Mouse (Mus musculus) megakaryocyte progenitor cell, adult 5-6 weeks (primary cell): ENCODE measurements around the gene Btd. TPM values are rescaled to one million over a fixed set of nuclear protein-coding genes. Genes with fewer than 3 reads are reported as not detected.

Experiments used
- ATAC-seq: replicated peaks from 2 replicates; pipeline ENCODE4 v1.8.0; 2016; ENCODE audit warnings: mild to moderate bottlenecking, moderate TSS enrichment, inconsistent platforms; ENCODE audit not compliant: poor library complexity
- total RNA-seq, 2 experiments: library from RNA; stranded (forward) in 1 of 2; stranded (reverse) in 1 of 2; fragments of 157-497, 149-512 nt in 1 of 2; fragments of 200-1000 nt in 1 of 2; gene quantifications; 2 replicates each; pipeline versions ENCODE4 v1.2.3 to v1.2.4; 2015 to 2017

The Btd gene
- total RNA-seq (2015) (14.7 and 15.6 TPM in 2 replicates), total RNA-seq (2017) (8.1 and 14.3 TPM in 2 replicates)

DNA sequence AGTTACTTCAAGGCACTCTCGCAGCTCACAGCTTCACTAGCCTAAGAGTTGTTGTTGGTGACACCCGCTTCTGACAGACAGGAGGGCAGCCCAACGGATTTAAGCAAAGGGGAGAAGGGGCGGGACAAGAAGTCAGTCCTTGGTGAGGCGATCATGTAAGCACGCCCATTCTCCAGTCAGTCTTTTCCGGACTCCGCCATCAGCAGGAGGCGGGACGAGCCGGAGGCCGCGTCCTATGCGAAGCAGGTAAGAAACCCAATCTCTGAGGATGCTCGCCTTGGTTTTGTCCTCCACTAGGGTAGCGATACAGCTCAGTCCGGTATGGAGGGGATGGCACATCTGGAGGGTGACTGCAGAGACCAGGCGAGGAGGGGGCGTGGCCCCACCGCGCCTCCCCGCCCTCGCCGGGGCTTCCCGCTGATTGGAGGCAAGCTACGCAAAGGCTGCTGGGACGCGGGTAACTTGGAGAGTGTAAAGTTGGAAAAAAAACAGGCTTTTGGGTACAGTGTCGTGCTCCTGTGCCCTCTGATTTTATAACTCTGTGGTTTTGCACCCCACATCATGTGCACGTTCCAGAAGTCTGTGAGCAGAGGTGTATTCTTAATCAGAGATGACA, at the start of gene Btd, which contains the start of gene Hacl1:
TSS of gene Btd (plus strand) at position 139 of the 616 bp plus-strand sequence.
TSS of gene Hacl1 (minus strand) at position 397 of the 616 bp plus-strand sequence.
- ATAC-seq = peak; percentile 96

DNA sequence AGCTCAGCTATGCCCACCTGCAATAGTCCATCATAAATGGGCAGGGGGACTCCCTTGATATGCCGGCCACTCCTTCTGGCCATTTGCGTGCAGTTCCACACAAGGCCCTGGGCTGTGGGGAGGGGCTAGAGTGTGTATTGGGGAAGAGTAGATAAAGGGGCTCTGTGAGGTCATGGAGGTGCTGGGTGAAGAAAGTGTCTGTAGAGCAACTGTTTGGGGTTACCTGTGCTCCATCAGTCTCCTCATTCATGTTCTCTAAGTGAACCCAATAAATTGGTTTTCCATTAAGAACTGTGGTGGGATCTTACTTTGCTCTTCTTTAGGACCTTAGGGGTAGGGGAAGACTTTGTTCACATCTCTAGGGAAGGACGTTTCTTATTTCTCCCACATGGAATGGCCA, 49.6 kb upstream of the Btd start, which contains the start of gene Colq:
TSS of gene Colq (minus strand) at position 101 of the 400 bp plus-strand sequence.
- no peak for ATAC-seq

DNA sequence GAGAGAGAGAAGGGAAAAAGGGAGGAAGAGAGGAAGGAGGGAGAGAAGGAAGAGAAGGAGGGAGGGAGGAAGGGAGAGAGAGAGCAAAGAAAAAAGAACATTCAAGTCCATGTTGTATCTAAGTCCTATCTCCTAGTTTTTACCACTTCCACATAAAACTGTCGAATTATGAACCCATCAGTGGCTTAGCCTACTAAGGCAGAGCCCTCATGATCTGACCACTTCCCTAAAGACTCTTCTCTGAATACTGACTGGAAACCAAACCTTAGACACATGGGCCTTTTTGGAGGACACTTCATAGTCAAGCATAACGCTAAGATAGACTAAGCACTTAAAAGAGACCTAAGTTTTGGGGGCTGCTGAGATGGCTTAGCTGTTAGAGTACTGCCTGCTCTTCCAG, 47.8 kb upstream of the Btd start:
- ATAC-seq = peak; percentile 65

DNA sequence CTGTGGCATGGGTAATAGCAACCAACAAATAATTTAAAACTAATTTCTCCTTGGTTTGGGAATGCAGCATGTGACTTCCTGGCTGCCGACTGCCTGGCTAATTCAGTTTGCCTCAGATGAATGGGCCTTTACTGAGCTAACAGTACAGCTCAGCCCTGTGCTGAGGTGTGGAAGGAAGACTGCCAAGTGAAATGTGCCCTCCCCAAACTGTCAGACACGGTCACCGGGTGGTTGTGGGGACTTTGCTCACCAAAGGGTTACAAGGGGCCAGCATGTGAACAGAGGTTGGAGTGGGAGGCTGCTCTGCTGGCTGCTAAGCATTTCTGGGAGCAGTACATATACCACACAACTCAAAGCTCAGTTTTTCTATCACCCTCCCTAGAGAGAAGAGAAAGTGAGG, 46.1 kb upstream of the Btd start:
- no peak for ATAC-seq

DNA sequence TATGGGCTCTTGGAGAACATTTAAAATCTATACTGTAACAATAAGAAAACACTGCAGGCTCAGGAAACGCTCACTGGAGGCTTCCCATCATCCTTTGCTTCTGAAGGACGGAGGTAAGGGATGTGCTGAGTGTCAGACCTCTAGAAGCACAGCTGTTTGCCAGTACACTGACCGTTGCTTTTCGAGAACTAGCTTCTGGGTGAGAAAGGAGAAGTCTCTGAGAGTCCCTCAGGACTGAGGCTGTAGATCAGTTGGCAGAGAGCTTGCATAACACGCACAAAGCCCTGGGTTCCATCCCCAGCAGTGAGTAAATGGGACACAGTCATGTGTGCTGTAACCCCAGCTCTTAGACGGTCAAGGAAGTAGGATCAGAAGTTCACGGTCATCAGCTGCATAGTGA, 44.4 kb upstream of the Btd start:
- peak; percentile 82 for ATAC-seq

DNA sequence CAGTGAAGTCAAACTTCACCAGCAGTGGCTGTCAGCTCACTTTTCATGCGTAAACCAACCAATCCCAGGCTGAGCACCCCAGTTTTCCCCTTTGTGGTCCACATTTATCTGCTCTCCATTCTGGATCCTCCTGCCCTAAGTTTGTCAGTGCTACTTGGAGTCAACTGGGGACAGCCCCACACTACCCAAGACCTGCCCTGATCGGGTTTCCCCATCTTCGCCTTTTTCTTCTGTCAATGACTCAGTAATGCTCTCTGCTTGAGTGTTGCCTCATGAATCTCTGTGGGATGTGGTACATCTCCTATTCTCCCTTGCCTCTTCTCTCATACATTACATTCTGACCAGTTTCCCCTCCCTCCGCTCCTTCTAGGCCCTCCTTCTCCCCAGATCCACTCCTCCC, 43.4 kb upstream of the Btd start:
- 0 out of 2 replicates have a peak, but pooled peaks have one; percentile 19 for ATAC-seq

DNA sequence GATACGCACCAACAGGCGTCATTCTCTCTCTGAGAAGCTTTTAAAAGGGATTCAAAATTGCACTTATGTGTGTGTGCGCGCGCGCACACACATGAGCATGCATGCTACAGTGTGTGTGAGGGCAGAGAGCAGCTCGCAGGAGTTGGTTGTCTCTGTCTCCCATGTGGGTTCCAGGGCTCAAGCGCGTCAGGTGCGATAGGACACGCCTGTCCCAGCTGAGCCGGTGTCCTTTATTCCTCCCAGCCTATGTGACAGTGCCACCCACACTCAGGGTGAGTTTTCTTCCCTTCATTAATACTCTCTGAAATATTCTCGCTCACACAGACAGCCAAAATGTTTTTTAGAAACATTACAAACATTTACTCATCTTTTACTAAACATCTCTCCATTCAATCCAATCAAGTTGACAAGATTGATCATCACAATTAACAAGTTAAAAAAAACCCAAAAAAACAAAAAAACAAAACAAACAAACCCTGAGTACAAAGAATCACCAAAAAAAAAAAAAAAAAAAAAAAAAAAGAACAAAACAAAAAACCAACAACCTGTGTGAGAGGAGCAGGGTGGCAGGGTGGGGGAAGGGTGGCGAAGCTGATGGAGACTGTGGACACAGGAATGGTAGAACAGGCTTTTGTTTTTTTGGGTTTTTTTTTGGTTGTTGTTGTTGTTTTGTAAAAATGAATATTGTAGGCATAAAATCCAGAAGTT, 38.8 kb upstream of the Btd start:
- ATAC-seq = no peak

DNA sequence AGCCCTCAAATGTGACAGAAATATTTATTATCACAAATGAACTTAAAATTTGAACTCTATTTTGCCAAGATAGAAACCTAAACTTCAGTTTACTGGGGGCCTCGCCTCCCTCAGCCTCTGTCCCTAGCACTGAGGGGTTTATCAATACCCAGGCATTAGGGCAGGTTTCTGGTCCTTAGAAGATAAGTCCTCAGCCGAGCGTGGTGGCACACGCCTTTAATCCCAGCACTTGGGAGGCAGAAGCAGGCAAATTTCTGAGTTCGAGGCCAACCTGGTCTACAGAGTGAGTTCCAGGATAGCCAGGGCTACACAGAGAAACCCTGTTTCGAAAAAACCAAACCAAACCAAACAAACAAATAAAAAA, 38.2 kb upstream of the Btd start:
- ATAC-seq = peak; percentile 86

DNA sequence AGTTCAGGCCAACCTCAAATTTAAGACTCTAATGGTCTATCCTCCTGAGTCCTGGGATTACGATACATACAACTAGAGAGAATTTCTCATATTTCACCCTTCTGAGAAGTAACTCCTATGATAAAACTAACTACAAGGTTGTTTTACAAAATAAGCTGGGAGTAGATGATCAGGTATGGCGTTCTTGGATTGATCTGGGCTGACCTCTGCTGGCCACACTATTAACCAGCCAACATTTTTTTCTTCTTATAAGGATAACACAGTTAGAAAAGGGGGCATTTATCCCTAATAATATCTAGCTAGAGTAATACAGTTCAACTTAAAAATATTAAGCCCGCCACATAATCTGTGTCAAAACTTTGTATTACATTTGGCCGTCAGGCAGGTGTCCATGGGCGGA, 35.9 kb upstream of the Btd start:
- ATAC-seq = no peak; the same call in 1 of the 2 replicates

DNA sequence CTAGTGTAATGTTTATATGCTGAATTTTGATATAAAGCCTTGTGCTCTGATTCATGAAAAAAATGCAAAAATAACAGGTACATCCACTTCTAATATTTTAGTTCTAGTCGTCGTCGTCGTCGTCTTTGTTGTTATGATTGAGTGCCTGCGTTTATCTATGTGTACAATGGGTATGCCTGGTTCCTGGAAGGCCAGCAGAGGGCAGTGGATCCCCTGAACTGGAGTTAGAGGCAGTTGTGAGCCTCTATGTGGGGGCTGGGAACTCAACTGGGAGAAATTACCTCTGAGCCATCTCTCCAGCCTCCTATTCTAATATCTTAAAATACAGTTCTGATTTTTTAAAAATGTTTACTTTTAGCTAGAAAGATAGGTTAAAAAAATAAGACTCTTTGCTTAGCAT, 35.3 kb upstream of the Btd start:
- ATAC-seq = 0 out of 2 replicates have a peak, but pooled peaks have one; percentile 36

DNA sequence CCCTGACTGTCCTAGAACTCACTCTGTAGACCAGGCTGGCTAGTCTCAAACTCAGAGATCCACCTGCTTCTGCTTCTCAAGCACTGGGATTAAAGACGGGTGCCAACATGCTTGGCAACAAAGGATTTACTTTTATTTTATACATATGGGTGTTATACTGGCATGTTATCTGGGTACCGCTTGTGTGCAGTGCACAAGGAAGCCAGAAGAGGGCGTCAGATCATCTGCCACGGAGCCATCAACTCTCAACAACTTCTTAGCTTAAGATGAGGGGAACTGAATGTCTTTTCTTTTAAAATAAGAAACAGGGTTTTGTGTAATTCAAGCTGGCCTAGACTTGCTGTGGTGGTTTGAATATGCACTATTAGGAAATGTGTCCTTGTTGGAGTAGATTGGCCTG, 28.8 kb upstream of the Btd start:
- peak; percentile 48; the same call in 1 of the 2 replicates for ATAC-seq

DNA sequence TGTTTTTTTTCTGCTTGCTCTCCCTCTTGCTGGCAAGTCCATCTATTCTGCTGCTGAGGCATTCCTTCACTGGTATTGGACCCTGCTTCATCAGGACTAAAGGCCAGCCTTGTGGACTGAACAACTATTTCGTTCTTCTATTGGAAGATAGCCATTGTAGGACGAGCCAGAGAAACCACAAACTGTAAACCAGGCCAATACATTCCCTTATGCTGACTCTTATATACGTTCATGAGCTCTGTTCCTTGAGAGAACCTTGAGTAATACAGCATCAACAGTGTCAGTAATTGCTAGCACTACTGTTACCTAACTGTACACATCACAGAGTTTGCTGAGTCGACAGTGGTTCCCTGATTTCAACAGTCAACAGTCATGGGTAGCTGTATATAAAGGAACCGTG, 27.2 kb upstream of the Btd start:
- ATAC-seq = peak; percentile 63

DNA sequence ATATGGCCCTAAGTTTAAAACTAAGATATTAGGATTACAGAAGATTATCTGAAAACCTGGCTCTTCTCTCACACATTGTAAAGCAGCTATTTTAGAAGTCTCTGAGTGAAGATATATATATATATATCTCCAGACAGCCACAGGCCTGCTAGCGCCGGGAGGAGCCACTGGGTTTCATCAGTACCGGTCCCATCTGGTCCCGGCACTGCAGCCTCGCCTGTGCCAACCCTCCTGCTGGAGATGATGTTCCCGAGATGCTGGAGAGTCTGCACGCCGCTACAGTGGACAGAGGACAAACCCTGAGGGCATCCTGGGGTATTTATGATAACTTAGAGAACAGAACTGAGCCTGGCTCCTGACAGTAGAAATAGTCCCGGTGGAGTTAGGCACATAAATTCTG, 23.6 kb upstream of the Btd start:
- no peak for ATAC-seq

DNA sequence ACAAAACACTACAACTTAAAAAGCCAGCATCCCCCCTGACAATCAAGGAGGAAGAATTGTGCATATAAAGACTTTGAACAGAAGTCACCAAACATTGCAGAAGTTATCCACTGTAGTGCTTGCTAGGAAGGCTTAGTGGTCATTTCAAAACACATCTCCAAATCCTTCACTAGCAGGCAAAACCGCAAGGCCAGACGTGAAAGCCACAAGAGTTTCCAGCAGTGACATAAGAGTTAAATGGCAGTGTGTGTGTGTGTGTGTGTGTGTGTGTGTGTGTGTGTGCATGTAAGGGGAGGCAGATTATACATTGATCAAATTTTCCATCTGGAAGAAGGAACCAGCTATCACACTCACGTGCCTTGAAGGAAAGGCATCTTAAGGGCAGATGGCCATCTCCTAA, 22.8 kb upstream of the Btd start:
- peak; percentile 81 for ATAC-seq

DNA sequence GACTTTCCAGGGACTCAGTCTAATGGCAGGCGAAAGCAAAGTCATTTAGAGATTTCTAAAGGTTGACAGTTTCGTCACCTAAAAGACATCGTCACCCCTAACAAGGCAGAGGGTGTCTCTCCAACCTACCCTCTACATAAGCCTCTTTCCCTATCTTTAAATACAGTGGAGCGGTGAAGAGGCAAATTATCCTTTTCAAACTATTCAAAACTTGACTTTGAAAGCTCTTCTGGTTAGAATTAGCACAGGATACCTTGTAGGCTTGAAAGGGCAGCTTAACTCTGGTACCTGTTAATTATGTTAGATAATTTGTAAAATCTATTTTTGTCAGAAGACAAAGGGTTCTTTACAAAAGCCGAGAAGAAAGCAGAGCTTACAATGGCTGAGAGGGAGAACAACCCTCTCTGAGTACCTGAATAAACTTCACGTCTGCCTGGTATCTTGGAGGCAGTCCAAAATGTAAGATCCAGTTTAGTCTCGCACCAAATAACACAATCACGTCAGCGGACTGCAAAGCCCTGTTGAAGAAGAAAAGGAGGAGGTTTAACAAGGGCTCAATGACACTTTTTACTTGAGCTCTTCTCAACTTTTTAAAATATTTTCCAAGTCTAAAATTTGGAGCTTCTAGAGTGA, 20.1 kb upstream of the Btd start:
- no peak for ATAC-seq

DNA sequence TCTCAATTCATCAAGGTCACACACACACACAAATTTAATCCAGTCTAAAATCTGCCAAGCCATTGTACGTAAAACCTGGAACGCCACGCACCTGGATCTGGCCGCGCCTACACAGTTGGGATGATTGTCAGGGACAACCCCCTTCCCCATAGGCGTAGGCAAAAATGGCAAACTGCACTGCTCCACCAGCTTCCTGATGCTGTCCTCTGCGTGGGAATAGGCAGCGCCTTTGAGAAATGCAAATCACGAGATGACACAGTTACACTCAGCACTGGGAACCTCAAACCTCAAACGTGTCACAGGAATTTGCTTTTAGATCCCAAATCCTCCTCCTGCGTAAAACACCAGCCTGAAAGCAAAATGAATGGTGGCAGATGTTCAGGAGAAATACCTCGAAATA, 18.1 kb upstream of the Btd start:
- no peak for ATAC-seq

DNA sequence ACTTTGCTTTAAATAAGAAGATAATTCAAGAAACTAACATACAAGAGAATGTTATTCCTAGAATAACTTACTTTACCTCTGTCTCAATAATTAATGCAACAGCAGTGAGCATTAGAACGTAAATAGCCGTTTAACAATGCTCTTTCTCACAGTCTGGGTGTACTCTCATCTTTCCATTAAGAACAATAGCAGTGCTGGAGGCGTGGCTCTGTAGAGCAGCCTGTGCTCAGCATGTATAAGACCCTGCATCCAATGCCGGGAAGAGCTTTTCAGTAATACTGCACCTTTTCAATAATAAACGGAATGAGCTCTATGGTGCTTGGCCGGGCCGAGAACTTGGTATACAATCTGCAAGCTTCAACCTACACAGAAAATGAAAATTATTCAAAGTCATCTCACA, 10.2 kb upstream of the Btd start:
- no peak for ATAC-seq

DNA sequence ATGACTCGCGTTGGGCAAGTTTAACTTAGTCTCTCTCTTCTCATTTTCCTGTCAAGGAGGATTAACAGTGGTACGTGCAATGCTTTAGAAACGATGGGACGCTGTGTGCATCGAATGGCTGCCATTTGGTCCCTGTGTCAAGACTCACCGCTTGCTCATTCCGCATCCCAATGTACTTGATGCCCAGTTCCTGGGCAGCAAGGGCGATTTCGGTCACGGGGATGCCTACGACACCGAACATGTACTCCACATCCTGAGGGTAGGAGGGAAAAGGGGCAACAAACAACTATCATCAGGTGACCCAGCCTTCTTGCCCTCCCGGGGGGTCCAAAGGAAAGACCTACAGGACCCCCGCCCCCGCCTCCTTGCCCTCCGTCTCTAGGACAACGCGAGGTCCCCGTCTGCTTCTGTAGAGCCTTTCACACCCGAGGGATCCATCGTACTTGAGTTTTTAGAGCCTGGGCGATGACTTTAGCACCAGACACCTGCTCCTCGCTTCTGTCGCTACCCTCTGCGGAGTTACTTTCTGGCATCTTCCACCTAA, 410 bp upstream of the Btd start, which contains the start of gene Gm49387:
TSS of gene Gm49387 (minus strand) at position 533 of the 544 bp plus-strand sequence.
- ATAC-seq = no peak

DNA sequence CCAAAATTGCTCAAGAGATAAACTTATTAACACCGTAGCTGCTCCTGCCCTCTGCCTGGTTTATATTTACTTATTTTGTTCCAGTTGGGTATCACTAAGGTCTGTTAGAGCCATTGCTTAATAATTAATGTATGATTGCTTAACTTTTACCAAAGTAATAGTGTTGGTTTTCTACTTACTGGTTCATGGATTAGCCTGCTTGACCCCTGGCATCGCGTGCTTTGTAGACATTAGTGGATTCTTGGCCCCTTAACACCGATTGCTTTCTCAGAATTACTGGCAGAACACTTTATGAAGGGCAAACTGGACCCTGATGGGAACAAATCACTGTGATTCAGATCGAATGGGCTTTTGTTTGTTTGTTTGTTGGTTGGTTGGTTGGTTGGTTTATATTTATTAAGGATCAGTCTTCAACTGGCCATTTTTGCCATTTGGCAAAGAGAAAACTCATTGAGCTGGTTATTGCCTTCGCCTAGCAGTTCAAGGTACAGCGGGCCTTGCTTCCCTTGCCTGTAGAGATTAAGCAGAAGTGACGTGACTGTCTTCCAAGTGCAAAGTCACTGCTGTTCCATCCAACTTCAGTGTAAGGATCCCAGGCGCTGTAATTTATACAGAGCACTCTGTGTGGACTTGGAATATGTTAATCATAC, 803 bp downstream of the Btd start:
- ATAC-seq = no peak

DNA sequence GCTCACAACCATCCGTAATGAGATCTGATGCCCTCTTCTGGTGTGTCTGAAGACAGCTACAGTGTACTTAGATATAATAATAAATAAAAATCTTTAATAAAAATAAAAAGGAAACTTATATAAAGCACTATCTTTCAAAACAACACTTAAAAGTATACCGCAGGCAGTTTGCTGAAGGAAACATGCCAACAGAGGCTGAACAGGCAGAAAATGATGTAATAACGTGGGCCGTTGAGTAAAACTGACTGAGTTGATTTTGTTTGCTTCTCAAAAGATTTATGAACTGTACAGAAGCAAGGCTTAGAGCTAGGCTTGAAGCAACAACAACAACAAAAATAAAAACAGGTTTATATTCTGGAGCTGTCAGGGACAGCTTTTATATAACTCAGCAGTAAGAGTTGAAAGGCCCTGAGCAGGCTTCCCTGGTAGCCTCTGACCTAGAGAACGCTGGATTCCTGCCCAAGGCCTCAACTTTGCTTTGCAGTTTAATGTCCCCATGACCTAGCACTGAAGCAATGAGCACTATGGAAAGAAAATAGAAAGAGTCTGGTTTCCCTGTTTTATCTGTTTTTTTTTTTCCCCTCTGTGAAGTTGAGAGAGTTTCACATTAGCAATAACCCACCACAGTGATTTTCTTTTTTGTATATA, 3.5 kb downstream of the Btd start:
- no peak for ATAC-seq
